Mouse (Mus musculus) intestine, postnatal 0 days (tissue): ENCODE data around the gene Gm16253. TPM values are rescaled to one million over a fixed set of nuclear protein-coding genes. Genes with fewer than 3 reads are reported as not detected.
A peak's percentile ranks its signal among the peaks of the same experiment; 100 is the strongest.

ENCODE experiments used
- ATAC-seq: fragments of 200-750 bp; cut with Nextera tagmentation; 2 replicates; pipeline ENCODE4 v1.8.0; 2017; ENCODE audit warnings: mild to moderate bottlenecking, moderate TSS enrichment, moderate library complexity
- H3K27ac ChIP-seq: fragments of 300-500 bp; sonication (generic); 2 replicates; pipeline ENCODE4 v1.5.1; 2014; ENCODE audit warnings: mild to moderate bottlenecking, low read depth, low read length, moderate library complexity
- H3K27me3 ChIP-seq: fragments of 300-500 bp; sonication (generic); replicated peaks from 2 replicates; pipeline ENCODE4 v1.6.1; 2014; ENCODE audit warnings: low read length, mixed read lengths; ENCODE audit not compliant: control insufficient read depth, insufficient read depth
- H3K36me3 ChIP-seq: fragments of 300-500 bp; sonication (generic); 2 replicates; pipeline ENCODE4 v1.6.1; 2014; ENCODE audit warnings: mild to moderate bottlenecking, moderate library complexity; ENCODE audit not compliant: control insufficient read depth, insufficient read depth
- H3K4me1 ChIP-seq: fragments of 300-500 bp; sonication (generic); replicated peaks from 2 replicates; pipeline ENCODE4 v1.6.1; 2014; ENCODE audit warnings: antibody characterized with exemption, low read length, mixed read lengths; ENCODE audit not compliant: control insufficient read depth, insufficient read depth
- H3K4me2 ChIP-seq: fragments of 300-500 bp; sonication (generic); replicated peaks from 2 replicates; pipeline ENCODE4 v1.6.1; 2014; ENCODE audit warnings: low read depth, mild to moderate bottlenecking, moderate library complexity
- H3K4me3 ChIP-seq: fragments of 300-500 bp; sonication (generic); 2 replicates; pipeline ENCODE4 v1.5.1; 2014; ENCODE audit warnings: low read depth, low read length
- H3K9ac ChIP-seq: fragments of 300-500 bp; sonication (generic); 2 replicates; pipeline ENCODE4 v1.6.1; 2014; ENCODE audit warnings: mild to moderate bottlenecking, low read depth, low read length
- H3K9me3 ChIP-seq: fragments of 300-500 bp; sonication (generic); 2 replicates; pipeline ENCODE4 v1.6.1; 2016; ENCODE audit warnings: mixed run types; ENCODE audit not compliant: control insufficient read depth
- CTCF ChIP-seq: sonication (generic); IDR thresholded peaks from 2 replicates; pipeline ENCODE4 v1.5.1; 2016; ENCODE audit warnings: low read depth, mild to moderate bottlenecking, control low read depth, antibody characterized with exemption, moderate library complexity
- WGBS: fragments of 180-500 bp; shearing (Covaris S2); extraction: QIAGEN DNeasy Blood & Tissue Kit; methylation state at CpG from one replicate; pipeline ENCODE4 v1.1.7; 2014; 5-methylcytosine and 5-hydroxymethylcytosine counted together
- polyA plus RNA-seq: library from polyadenylated mRNA; unstranded; fragments of >200 nt; fragmentation: Nextera tagmentation; extraction: Ambion mirVana; gene quantifications from 2 replicates; pipeline ENCODE4 v1.2.1, GENCODE M21; 2015

Gene Gm16253
- polyA plus RNA-seq, 1 experiment from 2014 or later = 0.31 TPM

- peaks cover 8% of the 10 kb centered on the region; the same call in 1 of the 2 replicates for H3K4me1 ChIP-seq
- H3K9ac ChIP-seq = no peak overlapping the region
- H3K9me3 ChIP-seq = no peaks in the 10 kb centered on the region
- WGBS = 91% methylated on average over 13 of the region's 13 CpGs
- no peak overlapping the region for H3K4me3 ChIP-seq
- no peaks in the 10 kb centered on the region for H3K36me3 ChIP-seq
- no peak for TF ChIP-seq CTCF
- no peak for ATAC-seq
- H3K27ac ChIP-seq = no peak overlapping the region
- no peaks in the 10 kb centered on the region for H3K27me3 ChIP-seq
- no peak overlapping the region for H3K4me2 ChIP-seq
Measured at GRCm38 (mm10) chr3:96569506-96569905, 7.3 kb upstream of the Gm16253 start.

GRCm38 (mm10) chr3:96569966-96570605 is 6.7 kb upstream of the Gm16253 start:
- 85% methylated on average over 11 of the region's 11 CpGs for WGBS
- no peak for TF ChIP-seq CTCF
- Histone ChIP-seq H3K4me3 (no peak overlapping the region), H3K36me3 (no peaks in the 10 kb centered on the region), H3K4me1 (peaks cover 4% of the 10 kb centered on the region; the same call in 1 of the 2 replicates), H3K4me2 (no peak overlapping the region), H3K9me3 (no peaks in the 10 kb centered on the region), H3K27ac (no peak overlapping the region), H3K27me3 (no peaks in the 10 kb centered on the region), H3K9ac (no peak overlapping the region)
- ATAC-seq = no peak

- H3K27ac ChIP-seq = no peak overlapping the region
- TF ChIP-seq CTCF = no peak
- H3K4me3 ChIP-seq = no peak overlapping the region
- H3K4me1 ChIP-seq = peaks cover 8% of the 10 kb centered on the region; the same call in 1 of the 2 replicates
- ATAC-seq = no peak
- no peaks in the 10 kb centered on the region for H3K36me3 ChIP-seq
- 67% methylated on average over 7 of the region's 7 CpGs for WGBS
- no peaks in the 10 kb centered on the region for H3K9me3 ChIP-seq
- no peaks in the 10 kb centered on the region for H3K27me3 ChIP-seq
- no peak overlapping the region for H3K9ac ChIP-seq
- H3K4me2 ChIP-seq = no peak overlapping the region
Measured at GRCm38 (mm10) chr3:96570643-96571042, 6.1 kb upstream of the Gm16253 start.

GRCm38 (mm10) chr3:96571336-96571735 is 5.4 kb upstream of the Gm16253 start:
- 77% methylated on average over 2 of the region's 2 CpGs for WGBS
- no peak overlapping the region for H3K4me2 ChIP-seq
- H3K27ac ChIP-seq = no peak overlapping the region
- H3K36me3 ChIP-seq = no peaks in the 10 kb centered on the region
- H3K27me3 ChIP-seq = no peaks in the 10 kb centered on the region
- H3K4me3 ChIP-seq = no peak overlapping the region
- TF ChIP-seq CTCF = no peak
- H3K9me3 ChIP-seq = no peaks in the 10 kb centered on the region
- no peak overlapping the region for H3K9ac ChIP-seq
- H3K4me1 ChIP-seq = peaks cover 10% of the 10 kb centered on the region; the same call in 1 of the 2 replicates
- ATAC-seq = no peak

GRCm38 (mm10) chr3:96571896-96572698 is 4.7 kb upstream of the Gm16253 start:
- Histone ChIP-seq H3K4me3 (no peak overlapping the region), H3K4me1 (peaks cover 11% of the 10 kb centered on the region; the same call in 1 of the 2 replicates), H3K9ac (no peak overlapping the region), H3K36me3 (no peaks in the 10 kb centered on the region), H3K27ac (no peak overlapping the region), H3K27me3 (no peaks in the 10 kb centered on the region), H3K9me3 (no peaks in the 10 kb centered on the region), H3K4me2 (no peak overlapping the region)
- no peak for TF ChIP-seq CTCF
- no peak for ATAC-seq
- WGBS = 70% methylated on average over 16 of the region's 16 CpGs

- WGBS = 73% methylated on average over 18 of the region's 19 CpGs
- no peak overlapping the region for H3K9ac ChIP-seq
- peak overlapping the region; percentile 98; the same call in 1 of the 2 replicates for H3K27ac ChIP-seq
- no peaks in the 10 kb centered on the region for H3K36me3 ChIP-seq
- peaks cover 18% of the 10 kb centered on the region for H3K4me1 ChIP-seq
- no peak for ATAC-seq
- TF ChIP-seq CTCF = no peak
- H3K27me3 ChIP-seq = no peaks in the 10 kb centered on the region
- H3K4me2 ChIP-seq = no peak overlapping the region
- no peak overlapping the region for H3K4me3 ChIP-seq
- no peaks in the 10 kb centered on the region for H3K9me3 ChIP-seq
Measured at GRCm38 (mm10) chr3:96573611-96574511, 2.9 kb upstream of the Gm16253 start.
